Mouse (Mus musculus) midbrain, embryonic 16.5 days (tissue): ENCODE data around the gene Gm10644. TPM values are rescaled to one million over a fixed set of nuclear protein-coding genes. Genes with fewer than 3 reads are reported as not detected.

ENCODE experiments used
- ATAC-seq: fragments of 200-750 bp; cut with Nextera tagmentation; 2 replicates; pipeline ENCODE4 v1.8.0; 2017; ENCODE audit warnings: moderate TSS enrichment
- H3K27ac ChIP-seq: fragments of 300-500 bp; sonication (generic); 2 replicates; pipeline ENCODE4 v1.5.1; 2014; ENCODE audit warnings: mild to moderate bottlenecking, low read length, mixed read lengths
- H3K27me3 ChIP-seq: fragments of 300-500 bp; sonication (generic); 2 replicates; pipeline ENCODE4 v1.6.1; 2014; ENCODE audit warnings: low read depth, low read length, mixed read lengths; ENCODE audit not compliant: control insufficient read depth, insufficient read depth
- H3K36me3 ChIP-seq: fragments of 300-500 bp; sonication (generic); 2 replicates; pipeline ENCODE4 v1.6.1; 2014; ENCODE audit warnings: mild to moderate bottlenecking, low read length, moderate library complexity, mixed read lengths; ENCODE audit not compliant: control insufficient read depth, insufficient read depth
- H3K4me1 ChIP-seq: fragments of 300-500 bp; sonication (generic); 2 replicates; pipeline ENCODE4 v1.6.1; 2014; ENCODE audit warnings: mild to moderate bottlenecking, low read length, mixed read lengths; ENCODE audit not compliant: control insufficient read depth, insufficient read depth
- H3K4me2 ChIP-seq: fragments of 300-500 bp; sonication (generic); 2 replicates; pipeline ENCODE4 v1.6.1; 2014; ENCODE audit warnings: mild to moderate bottlenecking, low read length, mixed read lengths
- H3K4me3 ChIP-seq: fragments of 300-500 bp; sonication (generic); 2 replicates; pipeline ENCODE4 v1.5.1; 2014; ENCODE audit warnings: low read depth, mild to moderate bottlenecking, low read length, moderate library complexity, mixed read lengths
- H3K9ac ChIP-seq: fragments of 300-500 bp; sonication (generic); 2 replicates; pipeline ENCODE4 v1.6.1; 2014; ENCODE audit warnings: low read depth, low read length, mixed read lengths
- H3K9me3 ChIP-seq: fragments of 300-500 bp; sonication (generic); replicated peaks from 2 replicates; pipeline ENCODE4 v1.6.1; 2014; ENCODE audit warnings: mild to moderate bottlenecking, low read length, mixed read lengths; ENCODE audit not compliant: control insufficient read depth, poor library complexity, severe bottlenecking
- WGBS: fragments of 180-500 bp; shearing (Covaris S2); extraction: QIAGEN DNeasy Blood & Tissue Kit; methylation state at CpG from one replicate; pipeline ENCODE4 v1.1.7; 2014; 5-methylcytosine and 5-hydroxymethylcytosine counted together
- polyA plus RNA-seq: library from polyadenylated mRNA; unstranded; fragments of >200 nt; fragmentation: Nextera tagmentation; extraction: Ambion mirVana; gene quantifications from 2 replicates; pipeline ENCODE4 v1.2.1, GENCODE M21; 2015

The Gm10644 gene
- polyA plus RNA-seq, 1 experiment from 2014 or later = 0.69 TPM

DNA sequence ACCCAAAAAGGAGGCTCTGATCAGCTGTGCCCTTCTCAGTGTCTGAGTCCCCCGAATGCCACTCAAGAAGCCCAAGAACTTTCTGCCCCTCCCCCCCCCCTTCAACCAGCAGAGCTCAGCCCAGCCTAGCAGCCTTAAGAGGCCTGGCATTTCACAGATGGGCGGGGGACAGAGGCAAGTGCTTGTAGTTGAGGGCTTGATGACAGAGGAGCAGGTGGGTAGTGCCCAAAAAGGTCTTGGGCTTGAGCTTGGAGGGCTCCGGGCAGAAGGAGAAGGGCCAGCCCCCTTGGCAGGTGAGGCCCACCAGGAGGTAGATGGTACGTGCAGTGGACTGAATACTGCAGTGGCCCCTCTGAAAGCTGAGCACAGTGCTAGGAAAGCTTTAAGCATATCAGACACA is 19.5 kb upstream of the Gm10644 start:
- Histone ChIP-seq H3K27me3 (no peaks in the 10 kb centered on the region), H3K27ac (no peak overlapping the region), H3K4me1 (peaks cover 36% of the 10 kb centered on the region), H3K36me3 (no peaks in the 10 kb centered on the region), H3K9me3 (no peaks in the 10 kb centered on the region), H3K4me3 (peak overlapping the region; percentile 92; the same call in 1 of the 2 replicates), H3K9ac (no peak overlapping the region), H3K4me2 (peak overlapping the region; percentile 86)
- ATAC-seq = no peak
- WGBS = 84% methylated on average over 4 of the region's 4 CpGs

DNA sequence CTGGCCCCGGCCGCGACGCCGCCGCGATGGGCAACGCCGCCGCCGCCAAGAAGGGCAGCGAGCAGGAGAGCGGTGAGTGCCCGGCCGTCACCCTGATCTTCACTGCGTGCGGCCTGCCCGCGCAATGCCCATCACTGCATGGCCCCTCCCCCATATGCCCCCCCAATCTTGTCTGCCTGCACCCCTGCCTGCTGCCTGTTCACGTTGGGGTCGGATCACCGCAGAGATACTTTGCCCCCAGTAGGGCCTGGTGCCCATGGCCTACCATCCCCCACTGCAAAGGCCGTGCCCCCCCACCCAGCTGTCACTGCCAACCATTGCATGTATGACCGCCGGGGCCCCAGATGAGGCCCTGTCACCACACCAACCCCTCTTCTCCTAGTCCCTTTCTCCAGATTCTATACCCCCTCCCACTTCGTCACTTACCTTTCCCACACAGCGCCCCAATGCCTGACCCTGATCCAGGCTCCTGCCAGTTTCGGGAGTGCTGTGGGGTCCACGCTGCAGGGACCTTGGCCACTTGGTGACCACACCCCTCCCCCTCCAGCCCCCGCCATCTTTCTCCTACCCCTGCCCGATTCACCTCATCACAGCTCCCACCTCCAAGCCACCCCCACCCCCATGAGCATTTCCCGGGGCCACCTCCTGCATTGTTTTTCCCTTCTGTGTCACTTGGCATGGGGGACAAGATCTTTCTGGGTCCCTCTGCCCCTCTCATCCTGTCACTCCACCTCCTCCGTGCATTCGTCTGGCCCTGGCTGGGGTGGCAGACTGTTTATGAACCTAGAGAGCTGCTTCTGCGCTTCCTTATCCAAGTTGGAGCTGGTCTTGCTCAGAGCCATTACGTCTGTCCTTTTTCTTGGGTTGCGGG is 18.4 kb upstream of the Gm10644 start:
- ATAC-seq = peak; percentile 49
- Histone ChIP-seq H3K27me3 (no peaks in the 10 kb centered on the region), H3K27ac (peak overlapping the region; percentile 82), H3K4me3 (peak overlapping the region; percentile 92), H3K9me3 (no peaks in the 10 kb centered on the region), H3K36me3 (no peaks in the 10 kb centered on the region), H3K4me1 (peaks cover 36% of the 10 kb centered on the region), H3K9ac (peak overlapping the region; percentile 93), H3K4me2 (peak overlapping the region; percentile 86)
- 2% methylated on average over 37 of the region's 37 CpGs for WGBS

DNA sequence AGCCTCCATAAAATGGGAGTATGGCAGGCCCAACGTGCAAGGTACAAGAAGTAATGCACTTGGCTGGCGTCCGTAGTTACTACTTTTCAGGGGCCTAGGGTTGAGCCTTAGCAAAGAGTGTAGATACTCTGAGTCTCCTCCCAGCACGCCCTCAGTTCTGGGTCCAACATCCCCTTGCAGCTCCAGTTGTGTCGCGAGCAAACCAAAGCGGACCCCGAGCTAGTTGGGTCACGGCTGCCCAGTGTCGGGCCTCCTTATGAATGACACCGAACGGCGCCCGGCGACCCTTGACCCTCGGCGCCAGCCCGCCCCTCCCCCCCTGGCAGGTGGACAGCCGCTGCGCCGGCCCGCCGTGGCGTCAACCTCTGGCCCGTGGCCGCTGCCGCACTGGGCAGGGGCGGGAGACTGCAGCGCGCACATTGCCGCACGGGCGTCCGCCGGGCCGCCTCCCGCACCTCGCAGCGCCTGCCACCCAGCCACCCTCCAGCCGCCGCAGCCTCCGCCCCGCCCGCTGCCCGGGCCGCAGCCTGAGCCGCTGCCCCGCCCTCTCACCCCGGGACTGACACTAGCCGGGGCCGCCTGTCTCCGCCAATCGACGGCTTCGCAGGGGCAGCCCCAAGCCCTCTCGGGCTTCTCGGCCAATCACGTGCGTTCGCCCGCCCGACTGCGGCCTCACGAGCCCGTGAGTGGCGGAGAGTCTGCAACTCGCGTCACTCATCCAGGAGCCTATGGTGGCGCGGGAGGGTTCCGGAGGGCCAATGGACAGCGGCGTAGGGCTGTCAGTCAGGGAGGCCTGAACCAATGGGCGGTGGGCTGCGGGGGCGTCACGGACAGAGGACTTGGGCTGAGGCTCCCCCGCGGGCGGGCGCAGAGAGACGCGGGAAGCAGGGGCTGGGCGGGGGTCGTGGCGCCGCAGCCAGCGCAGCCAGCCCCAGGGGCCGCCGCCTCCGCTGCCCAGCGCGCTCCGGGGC is 17.4 kb upstream of the Gm10644 start, which contains the start of gene Prkaca:
Prkaca (plus strand) TSS at position 844 of the 971 bp plus-strand sequence.
- Histone ChIP-seq H3K36me3 (no peaks in the 10 kb centered on the region), H3K9ac (peak within 1 kb of the TSS; percentile 93), H3K9me3 (no peaks in the 10 kb centered on the region), H3K4me3 (peak within 1 kb of the TSS; percentile 92), H3K27me3 (no peaks in the 10 kb centered on the region), H3K27ac (peak within 1 kb of the TSS; percentile 88), H3K4me1 (peaks cover 26% of the 10 kb centered on the region), H3K4me2 (peak within 1 kb of the TSS; percentile 86)
- WGBS = under 1% methylated on average over 71 of the region's 94 CpGs
- peak; percentile 100 for ATAC-seq

DNA sequence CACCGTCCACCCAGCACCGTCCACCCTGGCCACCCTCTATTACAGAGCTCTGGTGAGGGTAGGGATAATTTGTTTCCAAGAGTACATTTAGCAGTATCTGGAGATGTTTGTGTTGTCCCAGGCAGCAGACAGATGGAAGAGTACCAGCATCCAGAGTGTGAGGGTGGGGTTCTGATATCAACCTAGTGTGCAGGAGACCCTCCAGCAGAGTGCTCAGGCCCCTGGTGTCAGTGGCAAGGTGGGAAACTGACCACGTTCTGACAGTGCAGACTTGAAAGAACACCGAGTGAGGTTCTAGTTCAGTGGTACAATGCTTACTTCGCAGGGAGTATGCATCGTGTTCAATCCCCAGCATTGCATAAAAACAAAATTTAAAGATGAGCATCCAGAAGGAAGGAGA is 16.7 kb upstream of the Gm10644 start:
- Histone ChIP-seq H3K4me2 (peak overlapping the region; percentile 65), H3K9ac (peak overlapping the region; percentile 92), H3K27ac (peak overlapping the region; percentile 88; the same call in 1 of the 2 replicates), H3K36me3 (no peaks in the 10 kb centered on the region), H3K27me3 (no peaks in the 10 kb centered on the region), H3K4me3 (peak overlapping the region; percentile 92), H3K4me1 (peaks cover 19% of the 10 kb centered on the region), H3K9me3 (no peaks in the 10 kb centered on the region)
- WGBS = 70% methylated on average over 6 of the region's 6 CpGs
- no peak for ATAC-seq

DNA sequence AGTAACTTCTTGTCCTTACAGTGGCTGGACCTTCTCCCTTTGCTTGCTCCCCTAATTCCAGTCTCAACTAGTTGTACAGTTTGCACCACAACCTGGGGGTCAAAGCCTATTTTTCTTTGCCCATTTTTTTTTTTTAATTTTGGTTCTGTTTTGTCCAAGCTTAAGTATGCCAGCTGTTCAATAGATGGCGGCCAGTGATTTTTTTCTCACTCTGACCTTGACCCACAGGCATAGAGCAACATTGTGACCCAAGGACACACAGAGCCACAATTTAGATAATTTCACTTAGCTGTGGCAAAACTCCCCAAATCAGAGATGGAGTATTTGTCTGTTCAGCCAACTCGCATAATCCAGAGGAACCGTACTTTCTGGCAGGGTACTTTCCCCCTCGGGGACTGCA is 16.1 kb upstream of the Gm10644 start:
- Histone ChIP-seq H3K4me2 (no peak overlapping the region), H3K27me3 (no peaks in the 10 kb centered on the region), H3K9me3 (no peaks in the 10 kb centered on the region), H3K4me3 (no peak overlapping the region), H3K9ac (no peak overlapping the region), H3K4me1 (peaks cover 19% of the 10 kb centered on the region), H3K27ac (no peak overlapping the region), H3K36me3 (no peaks in the 10 kb centered on the region)
- WGBS = 82% methylated on average over 4 of the region's 4 CpGs
- ATAC-seq = no peak

DNA sequence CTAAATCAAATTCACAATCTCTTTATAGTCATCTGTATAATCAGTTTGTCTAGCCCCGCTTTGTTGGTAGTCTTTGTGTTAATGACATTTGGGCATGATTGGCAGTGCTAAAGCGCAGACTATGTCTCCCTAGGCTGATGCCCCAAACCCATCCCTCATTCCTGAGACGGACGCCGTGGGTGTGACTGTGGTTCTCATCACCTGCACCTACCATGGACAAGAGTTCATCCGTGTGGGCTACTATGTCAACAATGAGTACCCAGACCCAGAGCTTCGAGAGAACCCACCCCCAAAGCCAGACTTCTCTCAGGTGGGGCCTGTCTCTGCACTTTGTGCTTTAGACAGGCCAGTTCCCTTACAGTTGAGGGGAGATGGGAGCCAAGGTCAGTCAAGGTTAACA is 12.7 kb upstream of the Gm10644 start:
- H3K9ac ChIP-seq = no peak overlapping the region
- 95% methylated on average over 7 of the region's 7 CpGs for WGBS

DNA sequence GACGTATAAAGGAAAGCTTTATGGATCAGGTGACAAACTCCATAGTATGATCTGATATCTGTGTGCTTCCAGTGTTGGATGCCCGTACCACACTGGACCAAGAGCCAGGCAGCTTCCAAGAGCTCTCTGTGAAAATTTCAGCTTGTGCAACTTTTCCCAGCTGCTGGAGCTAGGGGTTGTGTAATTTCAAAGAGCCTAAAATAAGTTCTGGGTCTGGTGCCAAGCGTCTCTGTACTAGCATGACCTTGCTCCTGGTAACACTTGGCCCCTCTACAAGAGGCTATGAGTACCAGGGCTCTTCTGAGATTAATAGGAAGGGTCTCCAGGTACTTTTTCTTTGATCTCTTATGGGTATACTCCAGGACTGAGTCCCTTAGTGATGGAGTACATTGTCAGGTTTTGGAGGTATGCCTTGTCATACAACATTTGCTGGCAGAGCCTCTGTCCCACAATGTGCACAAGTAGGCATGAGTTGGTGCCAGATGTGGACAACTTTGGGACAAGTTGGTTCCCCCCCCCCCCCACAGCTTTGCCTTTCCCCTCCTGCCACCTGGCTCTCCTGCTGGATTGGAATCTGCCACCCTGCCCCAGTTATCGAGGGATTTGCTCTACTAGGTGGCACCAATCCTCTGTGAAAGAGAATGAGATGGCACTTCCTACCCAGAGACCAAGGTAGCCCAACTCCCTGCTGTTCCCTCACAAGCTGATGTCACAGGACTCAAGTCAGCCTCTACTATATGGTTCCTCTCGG is 9.2 kb upstream of the Gm10644 start:
- H3K27ac ChIP-seq = no peak overlapping the region
- H3K36me3 ChIP-seq = no peaks in the 10 kb centered on the region
- H3K4me2 ChIP-seq = no peak overlapping the region
- H3K9me3 ChIP-seq = no peaks in the 10 kb centered on the region
- no peaks in the 10 kb centered on the region for H3K4me1 ChIP-seq
- no peak overlapping the region for H3K9ac ChIP-seq
- ATAC-seq = no peak
- H3K4me3 ChIP-seq = no peak overlapping the region
- H3K27me3 ChIP-seq = no peaks in the 10 kb centered on the region
- WGBS = 89% methylated on average over 5 of the region's 5 CpGs

More for the DNA sequence above, 12.7 kb upstream of the Gm10644 start:
- Histone ChIP-seq H3K36me3 (no peaks in the 10 kb centered on the region), H3K9me3 (no peaks in the 10 kb centered on the region), H3K27me3 (no peaks in the 10 kb centered on the region), H3K4me2 (no peak overlapping the region), H3K4me3 (no peak overlapping the region), H3K4me1 (peaks cover 7% of the 10 kb centered on the region; the same call in 1 of the 2 replicates), H3K27ac (no peak overlapping the region)
- no peak for ATAC-seq

DNA sequence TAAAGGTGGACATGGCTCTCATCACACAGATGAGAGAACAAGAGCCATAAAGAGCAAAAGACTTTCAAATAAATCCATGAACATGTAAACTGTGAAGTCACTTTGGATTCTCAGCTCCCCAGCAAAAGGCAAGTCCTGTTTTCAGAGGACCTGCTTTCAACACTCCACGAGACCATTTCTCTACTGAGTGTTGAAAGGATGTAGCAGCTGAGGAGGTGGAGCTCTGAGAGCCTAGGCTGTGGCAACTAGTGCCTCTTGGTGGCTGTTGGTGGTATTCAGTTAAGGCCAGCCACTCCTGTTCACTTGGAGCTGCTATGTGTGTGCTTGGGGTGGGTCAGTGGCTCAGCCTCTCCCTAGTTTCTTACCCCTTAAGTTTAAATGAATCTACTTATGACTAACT is 1.8 kb upstream of the Gm10644 start:
- H3K4me1 ChIP-seq = peaks cover 6% of the 10 kb centered on the region
- H3K9me3 ChIP-seq = no peaks in the 10 kb centered on the region
- no peak overlapping the region for H3K9ac ChIP-seq
- H3K4me3 ChIP-seq = no peak overlapping the region
- no peak overlapping the region for H3K4me2 ChIP-seq
- no peak for ATAC-seq
- 21% methylated on average over 1 of the region's 1 CpGs for WGBS
- no peaks in the 10 kb centered on the region for H3K27me3 ChIP-seq
- no peak overlapping the region for H3K27ac ChIP-seq
- no peaks in the 10 kb centered on the region for H3K36me3 ChIP-seq
